Mouse (Mus musculus) small intestine, adult 2 months (tissue): ENCODE measurements around the gene Cyp27b1. TPM values are rescaled to one million over a fixed set of nuclear protein-coding genes. Genes with fewer than 3 reads are reported as not detected.
A peak's percentile ranks its signal among the peaks of the same experiment; 100 is the strongest.

Source experiments
- H3K27ac ChIP-seq: fragments of 200-500 bp; 2 replicates; pipeline ENCODE4 v1.5.1; 2012; ENCODE audit warnings: low read depth, low read length, control low read depth, inconsistent platforms; ENCODE audit not compliant: insufficient read depth
- H3K27me3 ChIP-seq: fragments of 200-500 bp; 2 replicates; pipeline ENCODE4 v1.6.1; 2012; ENCODE audit warnings: mild to moderate bottlenecking, moderate library complexity, low read length, inconsistent platforms; ENCODE audit not compliant: control insufficient read depth, insufficient read depth
- H3K36me3 ChIP-seq: fragments of 200-500 bp; 2 replicates; pipeline ENCODE4 v1.6.1; 2012; ENCODE audit warnings: mild to moderate bottlenecking, low read length, control low read depth, inconsistent platforms; ENCODE audit not compliant: control insufficient read depth, insufficient read depth
- H3K4me1 ChIP-seq: fragments of 200-500 bp; 2 replicates; pipeline ENCODE4 v1.6.1; 2012; ENCODE audit warnings: low read length, inconsistent platforms, mixed read lengths; ENCODE audit not compliant: control insufficient read depth, insufficient read depth, insufficient read length
- H3K4me3 ChIP-seq: fragments of 200-500 bp; 2 replicates; pipeline ENCODE4 v1.5.1; 2012; ENCODE audit warnings: low read depth, mild to moderate bottlenecking, control low read depth, inconsistent platforms, low read length, moderate library complexity
- CTCF ChIP-seq: fragments of 200-500 bp; IDR thresholded peaks from 2 replicates; pipeline ENCODE4 v1.5.1; 2012; ENCODE audit warnings: low read depth, mild to moderate bottlenecking, control low read depth, inconsistent platforms, low read length, moderate library complexity, mixed read lengths; ENCODE audit not compliant: insufficient replicate concordance, insufficient read length; ENCODE audit errors: extremely low read depth
- POLR2A ChIP-seq: fragments of 200-500 bp; IDR thresholded peaks from 2 replicates; pipeline ENCODE4 v1.6.1; 2012; ENCODE audit warnings: low read depth, mild to moderate bottlenecking, control low read depth, inconsistent platforms, low read length, moderate library complexity
- WGBS: fragments of 180-500 bp; shearing (Covaris S2); methylation state at CpG from one replicate; pipeline ENCODE4 v1.1.7; 2018; 5-methylcytosine and 5-hydroxymethylcytosine counted together
- polyA plus RNA-seq: library from polyadenylated mRNA; depleted of rRNA; stranded (reverse); fragments of >200 nt; gene quantifications from 2 replicates; pipeline ENCODE4 v1.2.3, GENCODE M21; 2012

Gene Cyp27b1
- polyA plus RNA-seq, 1 experiment = 0.22 TPM

DNA sequence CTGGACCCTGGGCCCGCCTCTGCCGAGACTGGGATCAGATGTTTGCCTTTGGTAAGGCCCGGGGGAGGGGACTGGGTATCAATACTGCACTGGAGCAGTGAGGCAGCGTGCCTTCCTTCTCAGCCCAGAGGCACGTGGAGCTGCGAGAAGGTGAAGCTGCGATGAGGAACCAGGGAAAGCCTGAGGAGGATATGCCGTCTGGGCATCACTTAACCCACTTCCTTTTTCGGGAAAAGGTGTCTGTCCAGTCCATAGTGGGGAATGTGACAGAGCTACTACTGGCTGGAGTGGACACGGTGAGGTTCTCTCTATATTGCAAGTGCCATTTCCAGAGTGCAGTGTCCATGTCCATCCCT, 2.0 kb downstream of the Cyp27b1 start:
- Histone ChIP-seq H3K4me3 (no peak overlapping the region), H3K27ac (no peak overlapping the region), H3K36me3 (no peaks in the 10 kb centered on the region), H3K27me3 (peaks cover 31% of the 10 kb centered on the region), H3K4me1 (peaks cover 10% of the 10 kb centered on the region)
- no peak for TF ChIP-seq POLR2A
- 11% methylated on average over 10 of the region's 10 CpGs for WGBS

GRCm38 (mm10) chr10:127054646-127055045, 6.6 kb downstream of the Cyp27b1 start:
- no peak for TF ChIP-seq CTCF
- TF ChIP-seq POLR2A = no peak
- Histone ChIP-seq H3K4me1 (peaks cover 6% of the 10 kb centered on the region), H3K27me3 (peaks cover 19% of the 10 kb centered on the region), H3K4me3 (no peak overlapping the region), H3K36me3 (peaks cover 6% of the 10 kb centered on the region; the same call in 1 of the 2 replicates), H3K27ac (no peak overlapping the region)
- WGBS = 84% methylated on average over 4 of the region's 4 CpGs

DNA sequence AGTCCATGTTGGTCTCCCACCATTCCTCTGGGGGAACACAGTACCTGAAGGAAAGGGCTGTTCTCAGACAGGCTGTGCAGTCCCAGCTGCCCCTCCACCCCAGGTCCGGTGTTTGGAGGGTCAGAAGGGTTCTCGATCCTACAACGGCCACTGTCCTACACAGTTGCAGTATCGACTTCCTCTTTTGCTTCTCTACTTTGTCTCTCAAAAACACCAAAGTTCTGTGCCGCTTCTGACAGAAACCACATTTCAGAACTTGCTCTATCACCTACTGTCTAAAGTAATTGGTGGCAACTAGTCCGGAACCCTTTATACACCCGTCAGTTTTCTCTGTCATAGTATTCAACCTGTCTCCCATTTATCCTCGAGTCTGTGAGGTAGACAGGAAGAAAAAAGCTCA, 7.4 kb downstream of the Cyp27b1 start:
- Histone ChIP-seq H3K36me3 (peaks cover 6% of the 10 kb centered on the region; the same call in 1 of the 2 replicates), H3K27ac (no peak overlapping the region), H3K4me1 (peaks cover 4% of the 10 kb centered on the region; the same call in 1 of the 2 replicates), H3K27me3 (peaks cover 16% of the 10 kb centered on the region), H3K4me3 (no peak overlapping the region)
- no peak for TF ChIP-seq POLR2A
- no peak for TF ChIP-seq CTCF
- 78% methylated on average over 8 of the region's 8 CpGs for WGBS

DNA sequence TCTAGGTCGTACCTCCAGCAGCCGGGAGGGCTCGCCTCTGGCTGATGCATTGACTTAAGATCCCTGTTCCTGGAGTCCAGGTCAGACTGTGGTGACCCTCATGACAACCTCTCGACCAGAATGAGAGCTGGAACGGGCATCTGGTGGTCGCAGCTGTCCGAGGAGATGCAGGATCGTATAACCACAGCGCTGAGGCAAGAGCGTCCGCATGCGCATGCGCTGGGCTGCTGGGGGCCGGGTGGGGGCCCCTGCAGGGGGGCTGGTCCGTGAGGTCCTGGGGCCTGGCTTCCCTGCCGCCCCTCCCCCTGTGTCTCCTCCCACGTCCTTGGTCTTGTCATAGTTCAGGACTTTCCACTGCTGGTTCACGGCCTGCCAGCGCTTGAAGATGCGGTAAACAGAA, 8.4 kb downstream of the Cyp27b1 start:
- no peak overlapping the region for H3K27ac ChIP-seq
- WGBS = 92% methylated on average over 20 of the region's 20 CpGs
- no peak overlapping the region for H3K4me3 ChIP-seq
- H3K36me3 ChIP-seq = peaks cover 6% of the 10 kb centered on the region; the same call in 1 of the 2 replicates
- H3K4me1 ChIP-seq = peaks cover 4% of the 10 kb centered on the region; the same call in 1 of the 2 replicates
- TF ChIP-seq CTCF (no peak), POLR2A (no peak)
- H3K27me3 ChIP-seq = peaks cover 9% of the 10 kb centered on the region

DNA sequence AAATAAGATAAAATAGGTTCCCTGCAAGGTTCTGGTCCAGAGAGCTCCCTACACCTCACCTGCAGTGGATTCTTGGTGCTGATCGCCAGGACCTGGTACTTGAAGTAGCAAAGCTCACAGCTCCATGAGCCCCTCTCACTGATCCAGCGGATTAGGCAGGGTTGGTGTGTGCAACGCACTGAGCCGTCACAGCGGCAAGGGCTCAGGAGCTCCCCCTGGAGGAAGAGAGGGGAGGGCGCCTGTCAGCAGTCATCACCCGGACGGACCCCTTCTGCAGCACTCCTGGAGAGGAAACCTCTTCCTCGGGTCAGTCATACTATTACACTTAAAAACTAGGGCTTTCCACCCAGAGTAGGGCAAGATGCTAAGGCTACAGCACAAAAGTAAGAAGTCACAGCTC, 10.1 kb downstream of the Cyp27b1 start:
- peaks cover 7% of the 10 kb centered on the region for H3K4me1 ChIP-seq
- H3K27me3 ChIP-seq = peaks cover 9% of the 10 kb centered on the region
- H3K4me3 ChIP-seq = no peak overlapping the region
- no peak overlapping the region for H3K27ac ChIP-seq
- H3K36me3 ChIP-seq = peaks cover 6% of the 10 kb centered on the region; the same call in 1 of the 2 replicates
- TF ChIP-seq CTCF (peak; percentile 95), POLR2A (peak; percentile 29; the same call in 1 of the 2 replicates)
- 2% methylated on average over 9 of the region's 9 CpGs for WGBS

DNA sequence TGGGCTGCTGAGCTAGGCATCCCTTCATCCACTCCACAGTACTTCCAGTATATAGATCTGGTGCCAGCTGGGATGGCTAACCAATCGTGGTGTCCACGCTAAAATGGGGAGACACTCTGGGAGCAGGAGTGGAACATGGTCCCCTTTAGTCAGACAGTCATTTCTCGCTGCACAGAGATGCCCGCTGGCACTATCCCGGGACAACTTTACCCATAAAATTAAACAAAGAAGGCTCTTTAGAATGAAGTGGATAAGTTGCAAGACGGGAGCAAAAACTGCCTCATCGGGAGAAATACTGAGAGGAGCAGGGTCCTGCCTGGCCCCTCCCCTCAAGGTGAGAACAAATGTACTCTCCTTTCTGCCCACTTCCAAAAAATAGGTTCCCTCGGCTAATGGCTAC, 10.7 kb downstream of the Cyp27b1 start:
- Histone ChIP-seq H3K4me1 (peaks cover 7% of the 10 kb centered on the region), H3K27me3 (peaks cover 9% of the 10 kb centered on the region), H3K36me3 (peaks cover 6% of the 10 kb centered on the region; the same call in 1 of the 2 replicates), H3K4me3 (peak overlapping the region; percentile 75; the same call in 1 of the 2 replicates), H3K27ac (no peak overlapping the region)
- WGBS = 1% methylated on average over 8 of the region's 8 CpGs
- TF ChIP-seq CTCF (no peak), POLR2A (no peak)

- peak overlapping the region; percentile 75 for H3K4me3 ChIP-seq
- H3K27me3 ChIP-seq = peaks cover 9% of the 10 kb centered on the region
- TF ChIP-seq POLR2A = no peak
- no peak for TF ChIP-seq CTCF
- peaks cover 9% of the 10 kb centered on the region for H3K4me1 ChIP-seq
- 1% methylated on average over 57 of the region's 92 CpGs for WGBS
- H3K27ac ChIP-seq = no peak overlapping the region
- H3K36me3 ChIP-seq = peaks cover 6% of the 10 kb centered on the region; the same call in 1 of the 2 replicates
Measured at GRCm38 (mm10) chr10:127059174-127059967, 11.3 kb downstream of the Cyp27b1 start.
